Mouse (Mus musculus) ovary, postnatal 14 days (tissue): Measurements from ENCODE around the gene Ptpn6.

Experiments used
- DNase-seq: peaks from one replicate; pipeline ENCODE4 v3.0.0; 2022; ENCODE audit warnings: low spot score

Ptpn6 gene

GRCm38 (mm10) chr6:124738511-124739023 is at the start of gene Ptpn6:
Gene Ptpn6 (minus strand): TSS chr6:124738714.
- no peak for DNase-seq

GRCm38 (mm10) chr6:124787722-124788121 is 49.2 kb upstream of the Ptpn6 start:
- no peak for DNase-seq

- DNase-seq: no peak
Observed at GRCm38 (mm10) chr6:124786756-124787420, 48.4 kb upstream of the Ptpn6 start.

- DNase-seq: peak; percentile 25
Observed at GRCm38 (mm10) chr6:124782436-124782835, 43.9 kb upstream of the Ptpn6 start.

- no peak for DNase-seq
Observed at GRCm38 (mm10) chr6:124780917-124781316, 42.4 kb upstream of the Ptpn6 start.

- no peak for DNase-seq
Observed at GRCm38 (mm10) chr6:124779984-124780416, 41.5 kb upstream of the Ptpn6 start.

- peak; percentile 42 for DNase-seq
Observed at GRCm38 (mm10) chr6:124779222-124779983, 40.9 kb upstream of the Ptpn6 start, which contains the start of gene Lrrc23. Gene Lrrc23 (minus strand): TSS chr6:124779727.

- no peak for DNase-seq
Observed at GRCm38 (mm10) chr6:124770511-124770910, 32.0 kb upstream of the Ptpn6 start.

GRCm38 (mm10) chr6:124770013-124770412 is 31.5 kb upstream of the Ptpn6 start:
- DNase-seq: no peak

GRCm38 (mm10) chr6:124769101-124769765 is 30.7 kb upstream of the Ptpn6 start, which contains the start of gene Eno2:
Gene Eno2 (minus strand): TSS chr6:124769673.
- DNase-seq: peak; percentile 27

GRCm38 (mm10) chr6:124768704-124769044 is 30.2 kb upstream of the Ptpn6 start:
- no peak for DNase-seq

GRCm38 (mm10) chr6:124767920-124768703 is 29.6 kb upstream of the Ptpn6 start:
- DNase-seq: no peak

GRCm38 (mm10) chr6:124767536-124767919 is 29.0 kb upstream of the Ptpn6 start:
- DNase-seq: no peak

GRCm38 (mm10) chr6:124765951-124766350 is 27.4 kb upstream of the Ptpn6 start:
- no peak for DNase-seq

GRCm38 (mm10) chr6:124759259-124759658 is 20.7 kb upstream of the Ptpn6 start:
- DNase-seq: peak; percentile 77

- no peak for DNase-seq
Observed at GRCm38 (mm10) chr6:124758849-124759232, 20.3 kb upstream of the Ptpn6 start.

GRCm38 (mm10) chr6:124757909-124758848 is 19.7 kb upstream of the Ptpn6 start:
- DNase-seq: no peak

- no peak for DNase-seq
Observed at GRCm38 (mm10) chr6:124757351-124757880, 18.9 kb upstream of the Ptpn6 start.

GRCm38 (mm10) chr6:124756652-124757350 is 18.3 kb upstream of the Ptpn6 start:
- peak; percentile 77 for DNase-seq
